Mouse (Mus musculus): Measurements from ENCODE around the gene Lrmp.
A peak's percentile ranks its signal among the peaks of the same experiment; 100 is the strongest.

DNA sequence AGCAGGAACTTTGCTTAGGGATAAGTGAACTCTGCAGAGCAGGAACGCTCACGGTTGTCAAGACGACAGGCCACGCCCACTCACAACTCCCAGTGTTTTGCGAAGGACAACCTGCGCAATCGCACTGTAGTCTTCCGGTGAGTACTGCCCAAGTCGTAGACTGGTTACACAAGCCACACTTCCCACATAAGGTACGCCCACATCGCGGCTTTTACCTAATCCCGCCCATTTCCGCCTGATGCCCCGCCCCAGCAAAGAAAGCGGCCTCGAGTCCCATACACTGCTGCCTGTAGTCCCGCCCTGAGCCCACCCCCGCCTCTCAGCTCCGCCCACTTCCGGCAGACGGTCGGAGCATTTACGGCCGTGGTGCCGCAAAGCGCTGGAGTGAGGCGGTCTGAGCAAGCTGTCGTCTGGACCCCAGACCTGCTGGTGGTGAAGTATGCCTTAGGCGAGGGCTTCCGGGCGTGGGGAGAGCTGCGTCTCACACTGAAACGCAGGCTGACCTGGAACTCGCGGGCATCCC lies 95.4 kb downstream of the Lrmp start, which contains the start of the genes Casc1 and Etfrf1:
- TF ChIP-seq POLR2A (IDR thresholded peaks at IDR 0.05; ENCODE audit: insufficient read depth, low read length) = peak; percentile 88
- no peak for TF ChIP-seq CTCF (IDR thresholded peaks at IDR 0.05; ENCODE audit: low read depth, low read length)

Data from ES-Bruce4 (cell line).